Mouse (Mus musculus): ENCODE results near the gene Hnf4a. TPM values are rescaled to one million over a fixed set of nuclear protein-coding genes. Genes with fewer than 3 reads are reported as not detected.

The Hnf4a gene
- polyA plus RNA-seq, 1 experiment from 2014 or later = 0.18 TPM

- Histone ChIP-seq H3K4me3 (no peak overlapping the region), H3K27me3 (replicated peaks) (peaks cover 75% of the 10 kb centered on the region), H3K27ac (ENCODE audit: poor library complexity, severe bottlenecking) (no peak overlapping the region), H3K9ac (no peak overlapping the region), H3K4me2 (no peak overlapping the region), H3K9me3 (replicated peaks) (no peaks in the 10 kb centered on the region), H3K36me3 (no peaks in the 10 kb centered on the region), H3K4me1 (replicated peaks) (peaks cover 9% of the 10 kb centered on the region; the same call in 1 of the 2 replicates)
- ATAC-seq (ENCODE audit: insufficient number of reproducible peaks, low FRiP score) = no peak
- WGBS = 57% methylated on average over 8 of the region's 8 CpGs
Measured at GRCm38 (mm10) chr2:163552518-163552929, 45.9 kb downstream of the Hnf4a start.

GRCm38 (mm10) chr2:163554425-163554982, 47.9 kb downstream of the Hnf4a start:
- no peak for ATAC-seq (ENCODE audit: insufficient number of reproducible peaks, low FRiP score)
- H3K27me3 ChIP-seq (replicated peaks) = peaks cover 76% of the 10 kb centered on the region
- WGBS = 68% methylated on average over 4 of the region's 4 CpGs

DNA sequence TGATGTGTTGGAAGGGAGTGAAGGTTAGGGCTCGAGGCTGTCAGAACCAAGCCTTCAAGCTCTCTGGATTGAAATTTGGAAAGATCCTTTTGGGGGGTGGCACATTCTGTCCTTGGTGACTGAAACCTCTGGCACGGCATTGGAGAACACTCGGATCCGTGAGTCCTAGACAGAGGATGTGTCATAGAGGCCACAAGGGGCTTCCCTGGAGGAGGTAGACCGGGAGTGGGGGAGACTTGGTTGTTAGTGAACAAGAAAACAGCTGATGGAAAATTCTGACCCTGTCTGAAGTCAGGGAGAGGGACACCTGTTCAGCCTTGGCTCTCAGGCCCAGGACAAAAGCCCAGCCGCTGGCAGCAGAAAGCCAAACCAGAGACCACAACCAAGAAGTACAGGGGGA, 48.4 kb downstream of the Hnf4a start:
- Histone ChIP-seq H3K36me3 (no peaks in the 10 kb centered on the region), H3K27me3 (replicated peaks) (peaks cover 71% of the 10 kb centered on the region), H3K4me1 (replicated peaks) (peaks cover 15% of the 10 kb centered on the region), H3K4me3 (no peak overlapping the region), H3K9ac (no peak overlapping the region), H3K9me3 (replicated peaks) (no peaks in the 10 kb centered on the region), H3K27ac (ENCODE audit: poor library complexity, severe bottlenecking) (no peak overlapping the region), H3K4me2 (no peak overlapping the region)
- 64% methylated on average over 6 of the region's 6 CpGs for WGBS
- ATAC-seq (ENCODE audit: insufficient number of reproducible peaks, low FRiP score) = no peak

More at GRCm38 (mm10) chr2:163554425-163554982, 47.9 kb downstream of the Hnf4a start:
- Histone ChIP-seq H3K36me3 (no peaks in the 10 kb centered on the region), H3K9ac (no peak overlapping the region), H3K4me2 (no peak overlapping the region), H3K4me3 (no peak overlapping the region), H3K27ac (ENCODE audit: poor library complexity, severe bottlenecking) (no peak overlapping the region), H3K9me3 (replicated peaks) (no peaks in the 10 kb centered on the region), H3K4me1 (replicated peaks) (peaks cover 13% of the 10 kb centered on the region)

DNA sequence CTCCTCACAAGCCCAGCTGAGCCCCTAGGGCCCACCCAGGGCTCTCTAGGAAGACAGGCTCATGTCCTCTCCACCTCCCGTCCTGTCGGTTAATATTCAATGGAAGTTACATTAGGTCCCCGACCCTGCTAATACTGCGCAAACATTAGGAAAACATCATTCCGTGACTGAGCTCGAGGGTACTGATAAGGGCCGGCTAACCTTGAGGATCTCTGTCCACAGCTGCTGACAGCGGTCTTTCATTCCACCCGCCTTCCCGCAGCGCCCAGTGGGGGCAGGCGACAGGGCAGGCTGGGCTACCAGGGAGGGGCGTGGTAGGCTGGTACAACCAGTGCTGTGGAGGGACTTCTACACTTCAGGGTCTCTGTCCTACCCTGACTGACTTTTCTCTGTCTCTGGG, 48.8 kb downstream of the Hnf4a start:
- peaks cover 15% of the 10 kb centered on the region for H3K4me1 ChIP-seq (replicated peaks)
- peaks cover 68% of the 10 kb centered on the region for H3K27me3 ChIP-seq (replicated peaks)
- no peak overlapping the region for H3K27ac ChIP-seq (ENCODE audit: poor library complexity, severe bottlenecking)
- no peaks in the 10 kb centered on the region for H3K36me3 ChIP-seq
- 20% methylated on average over 13 of the region's 13 CpGs for WGBS
- no peak overlapping the region for H3K4me3 ChIP-seq
- no peak overlapping the region for H3K9ac ChIP-seq
- no peaks in the 10 kb centered on the region for H3K9me3 ChIP-seq (replicated peaks)
- ATAC-seq (ENCODE audit: insufficient number of reproducible peaks, low FRiP score) = no peak
- H3K4me2 ChIP-seq = no peak overlapping the region

GRCm38 (mm10) chr2:163558548-163558947, 51.9 kb downstream of the Hnf4a start:
- Histone ChIP-seq H3K9ac (no peak overlapping the region), H3K4me1 (replicated peaks) (peaks cover 15% of the 10 kb centered on the region), H3K9me3 (replicated peaks) (no peaks in the 10 kb centered on the region), H3K27ac (ENCODE audit: poor library complexity, severe bottlenecking) (no peak overlapping the region), H3K4me3 (no peak overlapping the region), H3K36me3 (no peaks in the 10 kb centered on the region), H3K4me2 (no peak overlapping the region), H3K27me3 (replicated peaks) (peaks cover 67% of the 10 kb centered on the region)
- ATAC-seq (ENCODE audit: insufficient number of reproducible peaks, low FRiP score) = no peak
- WGBS = 77% methylated on average over 1 of the region's 1 CpGs

- H3K27me3 ChIP-seq (replicated peaks) = peaks cover 67% of the 10 kb centered on the region
- ATAC-seq (ENCODE audit: insufficient number of reproducible peaks, low FRiP score) = no peak
- no peak overlapping the region for H3K9ac ChIP-seq
- H3K9me3 ChIP-seq (replicated peaks) = no peaks in the 10 kb centered on the region
- no peak overlapping the region for H3K27ac ChIP-seq (ENCODE audit: poor library complexity, severe bottlenecking)
- 17% methylated on average over 5 of the region's 5 CpGs for WGBS
- peaks cover 15% of the 10 kb centered on the region for H3K4me1 ChIP-seq (replicated peaks)
- H3K4me2 ChIP-seq = no peak overlapping the region
- no peaks in the 10 kb centered on the region for H3K36me3 ChIP-seq
- no peak overlapping the region for H3K4me3 ChIP-seq
Measured at GRCm38 (mm10) chr2:163559236-163559635, 52.6 kb downstream of the Hnf4a start.

GRCm38 (mm10) chr2:163560247-163560646, 53.6 kb downstream of the Hnf4a start:
- Histone ChIP-seq H3K36me3 (no peaks in the 10 kb centered on the region), H3K4me2 (no peak overlapping the region), H3K4me1 (replicated peaks) (peaks cover 11% of the 10 kb centered on the region), H3K9ac (no peak overlapping the region), H3K27ac (ENCODE audit: poor library complexity, severe bottlenecking) (no peak overlapping the region), H3K27me3 (replicated peaks) (peaks cover 65% of the 10 kb centered on the region), H3K9me3 (replicated peaks) (no peaks in the 10 kb centered on the region), H3K4me3 (no peak overlapping the region)
- no peak for ATAC-seq (ENCODE audit: insufficient number of reproducible peaks, low FRiP score)
- WGBS = 82% methylated on average over 3 of the region's 3 CpGs

- H3K36me3 ChIP-seq = no peaks in the 10 kb centered on the region
- H3K9ac ChIP-seq = no peak overlapping the region
- H3K4me1 ChIP-seq (replicated peaks) = peaks cover 5% of the 10 kb centered on the region; the same call in 1 of the 2 replicates
- H3K4me2 ChIP-seq = no peak overlapping the region
- peaks cover 66% of the 10 kb centered on the region for H3K27me3 ChIP-seq (replicated peaks)
- no peak overlapping the region for H3K27ac ChIP-seq (ENCODE audit: poor library complexity, severe bottlenecking)
- no peaks in the 10 kb centered on the region for H3K9me3 ChIP-seq (replicated peaks)
- H3K4me3 ChIP-seq = no peak overlapping the region
- ATAC-seq (ENCODE audit: insufficient number of reproducible peaks, low FRiP score) = no peak
- 71% methylated on average over 13 of the region's 13 CpGs for WGBS
Measured at GRCm38 (mm10) chr2:163561258-163561948, 54.8 kb downstream of the Hnf4a start.

GRCm38 (mm10) chr2:163564646-163565045, 58.0 kb downstream of the Hnf4a start:
- Histone ChIP-seq H3K9ac (no peak overlapping the region), H3K4me3 (no peak overlapping the region), H3K27me3 (replicated peaks) (peaks cover 53% of the 10 kb centered on the region), H3K27ac (ENCODE audit: poor library complexity, severe bottlenecking) (no peak overlapping the region), H3K9me3 (replicated peaks) (no peaks in the 10 kb centered on the region), H3K4me1 (replicated peaks) (0 out of 2 replicates have a peak, but pooled peaks cover under 1% of the 10 kb centered on the region), H3K4me2 (no peak overlapping the region), H3K36me3 (no peaks in the 10 kb centered on the region)
- ATAC-seq (ENCODE audit: insufficient number of reproducible peaks, low FRiP score) = no peak
- WGBS = 23% methylated on average over 8 of the region's 8 CpGs

- Histone ChIP-seq H3K27me3 (replicated peaks) (peaks cover 50% of the 10 kb centered on the region), H3K4me3 (no peak overlapping the region), H3K9ac (no peak overlapping the region), H3K36me3 (no peaks in the 10 kb centered on the region), H3K4me2 (no peak overlapping the region), H3K4me1 (replicated peaks) (no peaks in the 10 kb centered on the region), H3K9me3 (replicated peaks) (no peaks in the 10 kb centered on the region), H3K27ac (ENCODE audit: poor library complexity, severe bottlenecking) (no peak overlapping the region)
- WGBS = 72% methylated on average over 3 of the region's 3 CpGs
- ATAC-seq (ENCODE audit: insufficient number of reproducible peaks, low FRiP score) = no peak
Measured at GRCm38 (mm10) chr2:163574321-163574720, 67.7 kb downstream of the Hnf4a start.

DNA sequence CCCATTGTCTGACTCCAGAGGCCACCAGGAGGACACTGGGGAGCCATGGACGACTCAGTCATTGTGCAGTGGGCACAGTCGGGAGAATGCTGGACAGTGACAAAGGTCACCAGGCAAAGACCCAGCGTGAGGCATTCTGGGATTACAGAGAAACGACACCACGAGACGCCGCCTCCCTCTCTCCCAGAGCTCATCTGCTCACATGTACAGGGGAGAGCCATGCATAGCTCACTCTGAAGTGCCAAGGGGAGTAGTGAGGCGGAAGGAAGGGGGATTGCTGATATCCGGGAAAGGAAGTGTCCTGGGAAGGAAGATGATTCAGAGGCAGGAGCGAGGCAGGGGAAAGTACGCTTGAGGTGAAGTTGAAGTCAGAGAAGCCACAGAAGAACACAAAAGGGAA, 68.6 kb downstream of the Hnf4a start:
- ATAC-seq (ENCODE audit: insufficient number of reproducible peaks, low FRiP score) = no peak
- Histone ChIP-seq H3K9me3 (replicated peaks) (no peaks in the 10 kb centered on the region), H3K4me1 (replicated peaks) (no peaks in the 10 kb centered on the region; the same call in 1 of the 2 replicates), H3K27ac (ENCODE audit: poor library complexity, severe bottlenecking) (no peak overlapping the region), H3K4me2 (no peak overlapping the region; the same call in 1 of the 2 replicates), H3K4me3 (no peak overlapping the region), H3K27me3 (replicated peaks) (peaks cover 46% of the 10 kb centered on the region), H3K9ac (no peak overlapping the region), H3K36me3 (no peaks in the 10 kb centered on the region)
- 41% methylated on average over 11 of the region's 11 CpGs for WGBS
